Mouse (Mus musculus): ENCODE measurements around the gene Rap1gap2.

- TF ChIP-seq POLR2A (IDR thresholded peaks at IDR 0.05; ENCODE audit: low read depth, low read length) (no peak), CTCF (IDR thresholded peaks at IDR 0.05; ENCODE audit: borderline replicate concordance, insufficient read depth, low read length) (no peak)
Measured at GRCm38 (mm10) chr11:74536140-74536842, 74.4 kb downstream of the Rap1gap2 start.
